Mouse (Mus musculus) midbrain, postnatal 0 days (tissue): ENCODE results near the gene Mtm1. TPM values are rescaled to one million over a fixed set of nuclear protein-coding genes. Genes with fewer than 3 reads are reported as not detected.

Source experiments
- ATAC-seq: fragments of 200-750 bp; cut with Nextera tagmentation; 2 replicates; pipeline ENCODE4 v1.8.0; 2017; ENCODE audit warnings: moderate number of reproducible peaks, mild to moderate bottlenecking, moderate TSS enrichment, moderate library complexity; ENCODE audit not compliant: low FRiP score
- DNase-seq: peaks from one replicate; pipeline ENCODE4 v3.0.0-alpha.2; 2015; ENCODE audit warnings: low spot score
- H3K27ac ChIP-seq: fragments of 300-500 bp; sonication (generic); 2 replicates; pipeline ENCODE4 v1.5.1; 2014; ENCODE audit warnings: low read depth, mild to moderate bottlenecking, low read length, mixed read lengths
- H3K27me3 ChIP-seq: fragments of 300-500 bp; sonication (generic); 2 replicates; pipeline ENCODE4 v1.6.1; 2014; ENCODE audit warnings: low read length, control low read depth, mixed read lengths; ENCODE audit not compliant: insufficient read depth
- H3K36me3 ChIP-seq: fragments of 300-500 bp; sonication (generic); 2 replicates; pipeline ENCODE4 v1.6.1; 2014; ENCODE audit warnings: low read length, control low read depth, mixed read lengths; ENCODE audit not compliant: insufficient read depth
- H3K4me1 ChIP-seq: fragments of 300-500 bp; sonication (generic); 2 replicates; pipeline ENCODE4 v1.6.1; 2014; ENCODE audit warnings: mild to moderate bottlenecking, control low read depth, antibody characterized with exemption, low read length, mixed read lengths; ENCODE audit not compliant: insufficient read depth
- H3K4me2 ChIP-seq: fragments of 300-500 bp; sonication (generic); 2 replicates; pipeline ENCODE4 v1.6.1; 2014; ENCODE audit warnings: low read depth, mild to moderate bottlenecking, low read length, mixed read lengths; ENCODE audit not compliant: poor library complexity, severe bottlenecking
- H3K4me3 ChIP-seq: fragments of 300-500 bp; sonication (generic); 2 replicates; pipeline ENCODE4 v1.5.1; 2014; ENCODE audit warnings: low read depth, mild to moderate bottlenecking, low read length, moderate library complexity
- H3K9ac ChIP-seq: fragments of 300-500 bp; sonication (generic); replicated peaks from 2 replicates; pipeline ENCODE4 v1.6.1; 2014; ENCODE audit warnings: mild to moderate bottlenecking, low read length, moderate library complexity, mixed read lengths; ENCODE audit not compliant: poor library complexity, severe bottlenecking
- H3K9me3 ChIP-seq: fragments of 300-500 bp; sonication (generic); 2 replicates; pipeline ENCODE4 v1.6.1; 2016; ENCODE audit warnings: low read length, control low read depth
- CTCF ChIP-seq: IDR thresholded peaks from 2 replicates; pipeline ENCODE4 v1.5.1; 2016; ENCODE audit warnings: antibody characterized with exemption, mild to moderate bottlenecking
- WGBS: fragments of 180-500 bp; shearing (Covaris S2); extraction: QIAGEN DNeasy Blood & Tissue Kit; methylation state at CpG from one replicate; pipeline ENCODE4 v1.1.7; 2014; 5-methylcytosine and 5-hydroxymethylcytosine counted together
- polyA plus RNA-seq: library from polyadenylated mRNA; unstranded; fragments of >200 nt; fragmentation: Nextera tagmentation; extraction: Ambion mirVana; gene quantifications from 2 replicates; pipeline ENCODE4 v1.2.1, GENCODE M21; 2015
- total RNA-seq: library from RNA; depleted of rRNA; stranded (reverse); fragments of >200 nt; gene quantifications from 2 replicates; pipeline ENCODE4 v1.2.3, GENCODE M21; 2014; rRNA removed

Mtm1 gene
- total and polyA plus RNA-seq, 2 experiments from 2014 or later = 4.1 TPM

DNA sequence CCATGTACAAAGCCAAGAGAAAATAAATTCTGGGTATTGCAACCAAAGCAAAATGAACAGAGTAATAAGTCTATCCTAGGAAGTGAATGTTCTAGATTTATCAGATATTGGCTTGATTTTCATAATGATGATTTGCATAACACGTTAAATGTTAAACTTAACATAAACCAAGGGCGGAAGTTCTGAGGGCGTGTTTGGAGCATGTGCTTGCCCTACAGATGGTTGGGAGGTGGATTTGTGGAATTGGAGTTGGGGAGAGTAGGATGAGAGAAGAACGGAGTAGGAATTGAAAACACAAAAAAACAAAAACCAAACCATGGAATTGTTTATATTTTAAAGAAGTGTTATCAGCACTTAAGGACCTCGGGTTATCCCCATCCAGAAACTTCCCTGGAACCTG is 153.5 kb downstream of the Mtm1 start:
- WGBS = 70% methylated on average over 5 of the region's 5 CpGs
- Histone ChIP-seq H3K4me1 (no peaks in the 10 kb centered on the region), H3K36me3 (no peaks in the 10 kb centered on the region), H3K4me3 (peak overlapping the region; percentile 59), H3K27me3 (no peaks in the 10 kb centered on the region), H3K9ac (no peak overlapping the region), H3K27ac (no peak overlapping the region), H3K9me3 (no peaks in the 10 kb centered on the region), H3K4me2 (peak overlapping the region; percentile 51)
- no peak for DNase-seq
- no peak for ATAC-seq
- TF ChIP-seq CTCF = no peak

DNA sequence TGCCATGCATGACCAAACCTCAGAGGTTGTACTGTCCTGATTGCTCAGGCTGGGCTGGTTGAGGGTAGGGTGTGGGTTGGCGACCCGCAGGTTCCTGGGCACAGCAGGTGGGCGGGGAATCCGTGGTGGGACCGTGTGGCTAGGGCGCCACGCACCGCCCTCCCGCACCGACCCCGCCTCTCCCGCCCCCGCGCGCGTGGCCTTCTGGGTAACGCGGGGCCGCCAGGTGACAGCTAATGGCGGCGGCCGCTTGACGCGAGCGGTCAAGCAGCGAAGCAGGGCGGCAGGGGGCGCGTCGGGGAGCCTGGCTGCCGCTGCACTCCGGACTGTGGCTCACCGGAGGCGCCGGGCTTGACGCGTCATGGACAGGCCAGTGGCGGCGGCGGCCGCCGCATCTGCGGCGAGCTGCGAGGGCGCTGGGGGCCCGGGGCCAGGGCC is 154.0 kb downstream of the Mtm1 start, which contains the start of gene Mtmr1:
Gene Mtmr1, plus strand, starts transcription at position 207 of the 438 bp plus-strand sequence.
- DNase-seq = peak; percentile 70
- no peaks in the 10 kb centered on the region for H3K9me3 ChIP-seq
- TF ChIP-seq CTCF = peak; percentile 45
- peak within 1 kb of the TSS; percentile 59 for H3K4me3 ChIP-seq
- H3K27me3 ChIP-seq = no peaks in the 10 kb centered on the region
- peak within 1 kb of the TSS; percentile 75 for H3K27ac ChIP-seq
- H3K4me2 ChIP-seq = peak within 1 kb of the TSS; percentile 51
- H3K4me1 ChIP-seq = no peaks in the 10 kb centered on the region
- H3K9ac ChIP-seq = peak within 1 kb of the TSS; percentile 79
- H3K36me3 ChIP-seq = no peaks in the 10 kb centered on the region
- ATAC-seq = peak; percentile 93
- 23% methylated on average over 25 of the region's 47 CpGs for WGBS

DNA sequence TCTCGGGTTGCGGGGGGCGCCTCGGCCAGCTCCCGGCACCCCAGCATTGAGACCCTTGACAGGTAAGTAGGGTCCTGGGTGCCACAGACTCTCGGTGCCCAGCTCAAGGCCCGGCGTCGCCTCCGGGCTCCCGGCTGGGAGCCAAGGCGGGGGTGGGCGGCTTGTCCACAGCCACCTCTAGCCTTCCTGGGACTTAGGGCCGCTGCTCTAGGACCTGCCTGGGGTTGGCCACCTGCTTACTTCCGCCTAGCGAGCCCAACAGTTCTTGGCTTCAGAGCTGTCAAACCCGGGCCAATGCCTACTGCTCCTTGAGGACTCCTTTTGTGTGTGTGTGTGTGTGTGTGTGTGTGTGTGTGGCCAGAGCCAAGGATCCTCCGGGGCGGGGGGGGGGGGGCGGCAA is 154.4 kb downstream of the Mtm1 start:
- peak overlapping the region; percentile 79 for H3K9ac ChIP-seq
- no peak for TF ChIP-seq CTCF
- H3K27me3 ChIP-seq = no peaks in the 10 kb centered on the region
- H3K4me3 ChIP-seq = peak overlapping the region; percentile 59
- no peaks in the 10 kb centered on the region for H3K4me1 ChIP-seq
- no peaks in the 10 kb centered on the region for H3K9me3 ChIP-seq
- peak overlapping the region; percentile 75 for H3K27ac ChIP-seq
- WGBS = 17% methylated on average over 12 of the region's 20 CpGs
- H3K36me3 ChIP-seq = no peaks in the 10 kb centered on the region
- ATAC-seq (peak; percentile 78), DNase-seq (peak; percentile 28)
- H3K4me2 ChIP-seq = peak overlapping the region; percentile 51

Other genes with a start within 250 kb of the Mtm1 start
- 10.3 and 13.7 TPM in 2 replicates for gene Mamld1, start 160.5 kb upstream of the Mtm1 start, total RNA-seq
- 4.6 and 5.5 TPM in 2 replicates for gene Mamld1, start 160.5 kb upstream of the Mtm1 start, polyA plus RNA-seq
- 27.7 and 36.5 TPM in 2 replicates for gene Mtmr1, start 154.0 kb downstream of the Mtm1 start, total RNA-seq
- gene Mtmr1, start 154.0 kb downstream of the Mtm1 start, polyA plus RNA-seq = 9.9 and 11.3 TPM in 2 replicates